Mouse (Mus musculus): ENCODE measurements around the gene Nol4l.

Gene Nol4l

DNA sequence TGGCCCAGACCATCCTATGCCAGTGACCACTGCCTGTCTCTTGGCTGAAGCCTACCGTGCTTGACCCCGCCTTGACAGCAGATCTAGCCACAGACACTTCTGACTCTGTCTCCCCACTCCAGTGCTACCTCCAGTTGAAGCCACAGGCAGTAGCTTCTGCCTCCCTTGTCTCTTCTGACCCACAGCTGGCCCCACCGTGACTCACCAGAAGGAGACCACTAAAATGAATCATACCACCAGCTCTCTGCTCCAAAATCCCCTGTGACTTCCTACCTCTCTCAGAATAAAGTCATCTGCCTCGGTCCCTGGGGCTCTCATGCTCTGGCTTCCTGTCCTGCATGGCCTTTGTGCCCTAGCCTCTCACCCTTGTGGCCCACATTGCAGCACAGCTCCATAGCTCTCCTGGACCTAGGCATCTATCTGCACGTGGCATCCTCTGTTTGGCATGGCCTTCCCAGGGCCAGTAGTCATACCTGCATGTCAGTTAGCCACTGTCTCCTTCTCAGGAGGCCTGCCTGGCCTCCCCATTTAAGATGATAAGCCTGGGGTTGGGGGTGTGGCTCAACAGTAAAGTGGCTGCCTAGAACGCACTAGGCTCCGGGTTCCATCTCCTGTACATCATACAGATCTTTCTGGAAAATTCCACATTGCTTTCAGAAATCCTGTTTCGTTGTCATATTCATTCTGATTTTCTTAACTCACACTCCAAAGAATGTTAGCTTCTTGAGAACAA, 13.3 kb upstream of the Nol4l start:
- no peak for DNase-seq

DNA sequence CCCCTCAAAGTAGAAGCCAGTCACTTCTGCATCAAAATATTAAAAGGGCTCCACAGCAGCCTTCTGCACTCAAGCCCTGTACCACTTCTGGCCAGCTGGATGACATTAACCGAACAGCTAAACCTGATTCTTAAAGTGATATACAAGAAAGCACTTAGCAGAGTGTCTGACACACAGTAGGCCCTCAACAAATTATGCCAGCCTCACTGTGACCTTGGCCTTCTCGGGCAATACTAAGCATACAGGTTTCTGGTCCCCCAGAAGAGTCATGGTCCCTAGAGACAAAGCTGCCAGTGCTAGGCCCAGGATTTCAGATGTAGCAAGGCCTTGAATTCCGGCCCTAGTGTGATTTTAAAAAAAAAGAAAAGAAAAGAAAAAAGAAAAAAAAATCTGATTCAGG, 9.1 kb upstream of the Nol4l start:
- no peak for DNase-seq

DNA sequence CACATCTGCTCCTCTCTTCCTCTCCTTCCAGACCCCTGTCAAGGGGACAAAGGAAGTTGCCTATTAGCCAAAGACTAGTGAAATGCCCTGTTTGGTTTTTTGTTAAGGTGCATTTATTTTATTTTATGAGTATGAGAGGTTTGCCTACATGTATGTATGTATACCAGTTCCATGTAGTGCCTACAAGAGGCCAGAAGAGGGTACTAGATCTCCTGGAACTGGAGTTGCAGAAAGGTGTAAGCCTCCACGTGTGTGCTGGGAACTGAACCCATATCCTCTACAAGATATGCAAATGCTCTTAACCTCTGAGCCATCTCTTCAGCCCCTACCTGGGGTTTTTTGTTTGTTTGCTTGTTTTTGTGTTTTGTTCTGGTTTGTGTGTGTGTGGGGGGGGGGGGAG, 4.2 kb upstream of the Nol4l start:
- DNase-seq: no peak

DNA sequence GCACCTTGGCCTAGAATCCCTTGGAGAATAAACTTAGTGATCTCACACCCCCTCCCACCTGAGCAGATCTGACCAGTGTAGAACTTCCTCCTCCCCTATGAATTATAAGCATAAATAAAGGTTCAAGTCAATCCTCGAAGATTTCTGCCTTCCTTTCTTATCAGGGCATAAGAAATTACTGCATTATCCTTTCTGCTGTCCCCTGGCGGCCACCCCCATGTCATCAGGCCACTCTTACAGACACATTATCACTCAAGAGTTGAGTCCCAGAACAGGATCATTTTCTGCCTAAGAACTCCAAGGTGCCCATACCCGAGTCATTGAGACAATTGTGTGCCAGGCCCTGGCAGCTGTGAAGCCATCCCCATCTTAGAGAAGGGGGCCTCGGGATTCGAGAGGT, 1.2 kb upstream of the Nol4l start:
- peak; percentile 49 for DNase-seq

DNA sequence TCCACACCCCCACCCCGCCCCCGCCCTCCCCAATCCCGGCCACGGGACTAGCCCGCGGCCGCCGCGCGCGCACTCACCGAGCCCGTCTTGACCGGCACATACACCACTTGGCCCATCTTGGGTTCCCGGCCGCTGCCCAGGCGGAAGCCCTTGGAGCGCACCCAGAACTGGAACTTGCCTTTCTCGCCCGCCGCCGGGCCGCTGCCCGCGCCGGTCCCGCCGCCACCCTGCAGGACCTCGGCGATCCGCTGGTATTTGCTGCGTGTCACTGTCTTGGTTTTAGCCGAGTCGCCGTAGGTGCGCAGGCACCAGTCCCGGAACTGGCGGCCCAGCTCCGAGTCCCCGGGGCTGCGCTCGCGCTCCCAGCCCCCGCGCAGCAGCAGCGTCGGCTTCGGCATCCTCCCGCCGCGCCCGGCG, 398 bp downstream of the Nol4l start:
- peak; percentile 64 for DNase-seq

DNA sequence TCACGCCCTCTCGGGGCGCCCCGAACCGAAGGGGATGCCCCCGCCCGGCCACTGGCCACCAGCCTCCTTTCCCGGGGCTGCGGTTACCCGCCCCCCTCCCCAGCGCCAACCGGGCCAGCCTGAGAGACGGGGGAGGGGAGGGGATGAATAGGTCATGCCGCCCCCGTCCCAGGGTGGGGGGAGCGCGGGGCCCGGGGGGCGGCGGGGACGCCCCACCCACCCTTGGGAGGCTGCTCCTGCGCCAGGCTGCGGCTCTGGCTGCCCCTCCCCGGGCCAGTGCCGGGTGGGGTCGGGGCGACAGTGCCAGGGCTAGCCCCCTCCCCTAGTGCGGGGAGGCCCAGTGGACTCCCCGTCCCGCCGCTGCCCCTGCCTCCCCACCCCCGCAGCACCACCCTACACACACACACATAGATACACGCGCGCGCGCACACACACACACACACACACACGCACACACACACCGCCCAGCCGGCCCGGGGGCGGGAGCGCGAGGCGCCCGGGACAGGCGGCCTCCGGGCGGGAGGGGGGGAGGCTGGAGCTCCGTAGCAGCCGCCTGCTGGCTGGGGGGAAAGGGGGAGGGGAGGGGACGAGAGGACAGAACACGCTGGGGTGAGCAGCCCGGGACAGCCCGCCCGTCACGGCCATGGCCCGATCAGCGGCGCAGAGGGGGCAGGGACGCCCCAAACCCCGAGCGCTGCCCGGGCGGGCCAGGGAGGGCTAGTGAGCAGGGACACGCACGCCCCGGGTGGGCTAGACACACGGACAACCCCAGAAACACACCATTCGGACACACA, 1.0 kb downstream of the Nol4l start:
- DNase-seq: peak; percentile 63

DNA sequence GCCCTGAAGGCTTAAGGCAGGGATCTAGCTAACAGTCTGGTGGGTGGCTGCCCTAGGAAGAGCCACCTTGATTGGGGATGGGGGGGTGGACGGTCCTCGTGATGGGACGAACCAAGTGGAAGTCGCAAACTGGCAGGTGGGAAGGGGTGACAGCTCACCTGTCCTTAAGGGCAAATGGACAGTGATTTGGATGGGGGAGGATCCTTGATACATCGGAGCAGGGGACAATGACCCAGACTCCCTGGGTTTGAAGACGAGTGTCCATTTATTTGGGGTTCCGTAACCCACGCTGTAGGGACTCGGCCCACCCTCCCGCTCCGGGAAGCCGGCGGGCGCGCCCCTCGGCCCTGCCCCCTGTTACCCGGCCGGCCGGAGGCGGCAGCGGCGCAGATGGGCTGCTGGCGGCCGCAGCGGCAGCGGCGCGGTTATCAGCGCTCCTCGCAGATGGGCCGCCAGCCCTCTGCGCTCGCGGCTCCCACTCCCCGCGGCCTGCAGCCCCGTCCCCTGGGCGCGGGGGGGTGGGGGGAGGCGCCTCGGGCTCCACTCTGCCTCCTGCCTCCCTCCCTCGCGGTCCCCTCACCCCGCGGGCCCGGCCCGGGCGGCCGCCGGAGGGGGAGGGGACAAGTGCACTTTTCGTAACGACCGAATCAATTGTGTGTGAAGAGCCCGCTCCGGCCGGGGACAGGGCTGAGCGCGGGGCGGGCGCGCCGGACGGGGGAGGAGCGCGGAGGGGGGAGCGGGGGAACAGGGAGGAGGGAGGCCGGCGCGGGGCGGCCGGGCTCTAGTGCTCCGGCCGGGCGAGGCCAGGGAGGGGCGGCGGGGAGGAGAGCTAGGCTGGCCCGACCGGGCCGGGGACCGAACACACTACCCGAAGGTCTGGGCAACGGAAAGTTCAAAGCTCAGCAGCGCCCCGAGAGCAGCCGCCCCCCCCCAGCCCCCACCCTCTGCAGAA, 1.9 kb downstream of the Nol4l start:
- DNase-seq: peak; percentile 66

DNA sequence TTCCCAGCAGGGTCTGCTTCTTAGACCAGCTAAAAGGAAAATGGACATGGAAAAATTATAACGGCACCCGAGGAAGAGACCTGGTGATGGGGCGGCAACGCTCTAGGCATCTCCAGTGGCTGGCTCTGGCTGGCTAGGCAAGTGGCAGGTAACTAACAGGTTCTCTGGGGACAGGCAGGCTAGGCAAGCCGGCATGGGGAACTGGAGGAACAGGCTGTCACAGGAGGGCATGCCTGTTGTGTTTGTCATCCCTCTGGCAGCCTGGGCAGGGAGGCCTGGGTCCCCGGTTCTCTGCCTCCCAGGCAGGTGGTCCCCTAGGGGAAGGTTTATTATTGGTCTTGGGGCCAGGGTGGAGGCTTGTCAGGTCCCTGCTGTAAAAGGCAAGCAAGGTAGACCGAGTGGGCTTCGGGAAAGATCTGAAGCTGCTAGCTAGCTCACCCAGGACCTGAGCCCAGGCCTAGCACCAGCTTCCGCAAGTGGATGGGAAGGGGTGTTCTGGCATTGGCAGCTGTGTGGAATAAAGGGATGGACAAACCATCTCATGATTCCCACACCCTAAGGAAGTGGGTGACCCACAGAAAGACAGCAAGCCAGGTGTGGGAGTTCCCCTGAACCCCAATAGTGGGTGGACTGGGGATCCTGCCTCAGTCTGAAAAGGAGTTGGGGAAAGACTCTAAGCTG, 2.8 kb downstream of the Nol4l start:
- DNase-seq: no peak

DNA sequence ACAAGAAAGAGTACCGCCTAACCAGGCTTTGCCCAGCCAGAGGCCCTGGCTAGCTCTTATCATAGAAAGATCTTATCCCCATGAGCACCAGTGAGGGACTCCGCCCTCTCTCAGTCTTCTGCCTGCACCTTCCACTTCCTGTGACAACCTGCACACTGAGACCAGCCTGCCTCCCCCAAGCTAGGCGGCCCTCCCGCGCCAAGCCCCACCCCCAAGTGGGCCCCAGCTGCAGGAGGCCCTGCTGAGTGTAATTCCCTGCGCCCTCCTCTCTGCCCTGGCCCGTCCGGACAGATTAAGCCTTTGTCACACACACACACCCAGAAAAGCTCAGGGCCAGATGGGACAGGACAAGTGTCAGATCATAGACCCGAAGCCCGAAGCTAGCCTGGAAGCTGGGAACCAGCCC, 3.9 kb downstream of the Nol4l start:
- peak; percentile 44 for DNase-seq

DNA sequence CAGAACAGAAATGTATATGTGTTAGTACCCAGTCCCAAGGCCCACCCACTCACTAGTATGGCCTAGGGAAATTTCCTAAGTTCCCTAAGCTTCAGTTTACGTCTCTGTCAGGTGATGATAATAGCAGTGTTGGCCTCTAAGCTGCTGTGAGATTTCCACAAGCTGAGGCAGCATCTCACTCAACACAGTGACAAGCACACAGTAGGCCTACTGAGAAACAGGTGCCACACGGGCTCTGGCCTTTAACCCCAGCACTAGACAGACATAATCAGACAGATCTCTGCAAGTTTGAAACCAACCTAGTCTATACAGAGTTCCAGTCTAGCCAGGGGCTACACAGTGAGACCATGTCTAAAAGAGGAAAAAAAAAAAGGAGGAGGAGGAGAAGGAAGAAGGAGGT, 5.0 kb downstream of the Nol4l start:
- DNase-seq: no peak

DNA sequence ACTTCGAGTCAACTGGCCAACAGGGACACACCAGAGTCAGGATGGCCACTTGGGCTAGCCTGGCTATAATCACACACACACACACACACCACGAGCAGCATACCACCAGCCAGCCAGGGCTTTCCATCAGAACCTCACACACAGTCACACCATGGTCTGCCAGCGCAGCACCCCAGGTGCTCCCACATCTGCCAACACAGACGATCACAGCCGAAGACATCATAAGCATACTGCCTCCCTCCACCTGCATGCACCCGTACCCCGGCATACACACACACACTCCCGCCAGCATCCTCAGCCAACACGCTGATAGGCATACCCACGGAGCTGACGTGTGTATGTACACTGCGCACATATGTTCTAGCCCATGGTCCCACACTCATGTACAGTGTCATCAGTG, 6.1 kb downstream of the Nol4l start:
- no peak for DNase-seq

DNA sequence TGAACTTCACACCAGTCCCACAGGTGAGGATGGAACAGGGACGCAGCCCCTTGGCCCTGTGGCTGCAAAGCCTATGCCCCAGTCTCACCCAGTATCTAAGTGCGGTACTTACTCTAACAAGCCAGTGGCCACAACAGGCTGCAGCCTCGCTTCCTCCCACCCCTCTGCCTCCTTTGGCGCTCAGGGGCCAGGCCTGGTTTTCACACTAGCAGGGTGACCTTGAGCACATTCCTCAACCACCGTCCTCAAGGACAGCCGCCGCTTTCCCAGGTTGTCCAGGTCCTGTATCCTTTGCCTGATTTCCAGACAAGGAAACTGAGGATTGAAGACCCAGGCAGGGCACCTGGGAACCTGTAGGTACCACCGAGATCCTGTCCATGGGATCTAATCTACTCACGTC, 6.6 kb downstream of the Nol4l start:
- no peak for DNase-seq

DNA sequence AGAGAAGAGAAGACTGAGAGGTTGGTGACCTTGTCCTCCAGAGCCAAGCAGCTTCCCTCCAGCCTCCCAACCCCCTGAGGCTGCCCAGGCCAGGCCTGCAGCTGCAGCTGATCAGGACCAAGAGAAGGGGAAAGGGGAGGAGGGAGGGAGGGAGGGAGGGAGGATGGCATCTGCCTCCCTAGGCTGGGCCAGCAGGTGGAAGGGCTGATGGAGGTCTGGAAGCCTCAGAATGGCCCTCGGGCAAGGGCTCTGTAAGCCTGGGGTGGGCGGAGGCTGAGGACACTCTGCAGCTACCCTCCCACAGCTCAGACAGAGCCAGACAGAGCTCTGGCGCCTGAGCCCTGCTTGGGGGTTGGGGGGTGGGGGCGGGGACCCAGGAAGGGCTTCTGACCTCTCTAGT, 7.5 kb downstream of the Nol4l start:
- DNase-seq: no peak

DNA sequence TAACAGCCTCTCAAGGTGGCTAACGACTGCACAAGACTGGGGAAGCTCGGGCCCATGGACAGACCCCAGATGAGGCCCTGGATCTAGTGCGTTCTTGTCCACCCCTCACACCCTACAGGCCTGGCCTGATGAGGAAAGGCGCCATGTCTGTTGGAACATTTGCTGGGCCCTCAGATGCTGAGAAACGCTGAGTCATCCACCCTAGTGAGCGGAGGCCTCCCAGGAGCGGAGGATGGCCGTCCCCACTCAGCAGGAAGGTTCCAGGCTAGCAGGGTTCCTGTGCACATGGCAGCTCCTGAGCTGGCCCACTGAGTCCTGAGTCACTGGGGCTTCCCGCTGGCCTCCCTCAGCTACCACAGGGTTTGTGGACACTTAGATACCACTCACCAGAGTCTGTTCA, 9.7 kb downstream of the Nol4l start:
- no peak for DNase-seq

DNA sequence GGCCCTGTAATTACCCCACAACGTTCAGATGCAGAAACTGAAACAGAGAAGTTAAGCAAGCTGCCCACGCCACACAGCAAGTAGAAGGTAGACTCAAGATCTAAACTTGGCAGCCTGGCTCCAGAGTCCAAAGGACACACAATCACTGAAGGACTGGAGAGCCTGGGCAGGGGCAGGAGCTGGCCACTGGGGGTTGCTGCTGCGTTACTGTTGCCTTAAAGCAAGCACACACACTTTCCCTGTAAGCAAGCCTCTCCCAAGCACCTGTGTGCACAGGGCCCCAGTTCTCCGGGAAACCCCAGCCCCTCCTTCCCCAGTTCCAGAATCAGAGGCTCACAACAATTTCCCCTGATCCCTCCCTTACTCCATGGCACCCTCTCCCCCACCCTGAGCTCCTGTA, 12.8 kb downstream of the Nol4l start:
- peak; percentile 49 for DNase-seq

DNA sequence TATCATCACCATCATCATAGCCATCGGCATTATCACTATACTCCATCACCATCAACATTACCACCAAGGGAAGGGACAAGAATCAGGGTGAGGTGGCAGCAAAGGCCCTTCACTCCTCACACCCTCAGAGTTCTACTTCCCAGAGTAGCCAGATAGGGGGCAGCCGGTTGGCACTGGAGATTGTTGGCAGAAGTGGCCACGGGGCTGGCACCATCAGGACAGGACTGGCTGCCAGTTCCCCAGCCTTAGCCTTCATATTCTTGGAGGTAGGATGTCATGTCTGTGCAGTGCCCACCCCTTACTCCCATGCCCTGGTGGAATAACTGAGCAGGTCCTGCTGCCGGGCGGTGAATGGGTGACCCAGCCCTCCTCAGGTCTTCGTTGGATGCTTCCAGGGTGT, 14.2 kb downstream of the Nol4l start:
- DNase-seq: peak; percentile 76

DNA sequence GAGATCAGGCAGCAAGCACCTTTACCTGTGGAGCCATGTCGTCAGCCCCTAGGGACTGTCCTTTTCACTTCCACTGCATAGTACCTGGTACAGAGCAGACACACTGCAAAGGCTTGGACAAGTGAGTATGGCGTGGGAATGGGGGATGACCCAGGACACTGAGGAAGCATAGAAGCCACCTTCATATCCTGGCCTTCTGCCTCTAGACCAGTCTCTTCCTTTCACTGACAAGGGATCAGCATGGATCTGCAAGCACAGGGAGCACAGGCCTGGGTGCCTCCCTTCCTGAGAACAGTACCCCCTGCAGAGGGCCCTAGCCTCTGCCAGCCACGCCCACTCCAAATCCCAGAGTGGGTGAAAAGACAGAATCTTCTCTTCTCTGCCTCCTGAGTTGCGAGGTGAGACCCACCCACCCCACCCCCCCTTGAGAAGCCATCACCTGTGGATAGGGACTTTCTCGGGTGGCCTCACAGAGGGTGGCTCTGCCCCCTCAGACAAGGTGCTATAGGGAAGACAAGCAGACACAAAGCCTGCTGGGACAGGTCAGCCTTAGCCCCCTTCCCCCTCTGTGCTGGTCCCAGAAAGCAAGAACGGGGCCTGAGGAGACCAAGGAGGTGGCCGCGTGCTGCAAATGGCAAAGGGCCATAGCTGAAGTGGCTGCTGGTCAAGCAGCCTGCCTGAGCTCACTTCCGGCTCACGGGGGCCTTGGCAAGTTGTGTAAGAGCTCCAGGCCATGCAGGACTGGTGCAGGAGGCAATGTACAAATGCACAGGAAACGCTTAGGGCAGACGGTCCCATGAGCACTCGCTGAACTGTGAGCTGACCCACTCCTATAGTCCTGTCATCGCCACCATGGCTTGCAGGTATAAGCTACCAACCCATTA, 15.0 kb downstream of the Nol4l start:
- DNase-seq: peak; percentile 63

DNA sequence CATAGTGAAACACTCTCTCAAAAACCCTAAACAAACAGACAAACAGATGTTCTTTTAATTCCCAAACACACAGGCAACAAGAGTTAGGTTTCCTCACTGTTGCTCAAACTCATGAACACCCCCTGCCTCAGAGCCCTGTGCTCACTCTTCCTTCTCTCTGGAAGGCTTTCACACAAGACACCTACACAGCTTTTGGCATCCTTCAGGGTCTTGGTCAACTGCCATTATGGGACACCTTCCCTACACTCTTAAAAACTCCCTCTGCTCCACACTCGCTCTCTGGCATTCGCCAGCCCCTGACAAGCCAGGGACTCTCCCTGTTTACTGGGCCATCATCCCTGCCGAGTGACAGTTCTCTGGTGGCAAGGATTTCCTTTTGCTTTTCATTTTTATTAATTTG, 15.8 kb downstream of the Nol4l start:
- peak; percentile 52 for DNase-seq

DNA sequence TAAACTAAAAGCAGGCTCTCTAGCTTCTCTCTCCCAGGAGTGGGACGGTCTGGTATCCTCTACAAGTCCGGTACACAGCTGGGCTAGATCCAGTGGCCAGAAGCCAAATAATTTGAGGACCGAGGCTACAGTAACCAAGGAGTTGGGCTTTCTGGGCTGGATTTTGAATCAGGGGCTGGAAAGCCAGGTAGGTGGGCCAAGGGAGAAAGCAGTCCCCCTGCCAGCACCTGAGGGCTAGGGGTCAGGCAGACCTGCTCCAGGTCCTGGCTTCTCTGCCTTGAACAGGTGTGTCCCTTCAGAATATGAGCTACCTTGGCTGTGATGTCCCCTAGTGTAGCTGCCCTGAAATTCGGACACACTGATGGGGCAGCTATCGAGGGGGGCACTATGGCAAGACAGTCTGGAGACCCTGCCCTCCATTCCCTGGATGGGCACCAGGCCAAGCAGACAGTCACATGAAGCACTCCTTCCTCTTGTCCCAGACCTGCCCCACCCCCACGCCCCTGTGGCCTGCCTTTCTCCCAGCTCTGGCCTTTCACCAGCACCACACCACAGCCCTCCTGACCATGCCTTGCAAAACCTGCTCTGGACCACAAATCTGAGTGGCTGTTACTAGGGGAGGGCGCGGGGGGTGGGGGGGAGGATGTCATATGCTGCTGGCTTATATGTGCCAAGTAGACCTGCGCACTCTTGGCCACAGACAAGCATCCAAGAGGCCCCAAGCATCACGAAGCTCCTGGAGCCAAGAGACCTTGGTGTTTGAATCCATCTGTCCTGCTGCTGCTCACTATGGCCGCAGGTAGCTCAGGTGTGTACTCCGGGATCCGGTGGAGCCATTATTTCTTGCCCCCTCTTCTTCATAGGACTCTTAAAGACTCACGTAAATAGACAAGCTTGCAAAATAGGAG, 17.1 kb downstream of the Nol4l start:
- DNase-seq: peak; percentile 75

DNA sequence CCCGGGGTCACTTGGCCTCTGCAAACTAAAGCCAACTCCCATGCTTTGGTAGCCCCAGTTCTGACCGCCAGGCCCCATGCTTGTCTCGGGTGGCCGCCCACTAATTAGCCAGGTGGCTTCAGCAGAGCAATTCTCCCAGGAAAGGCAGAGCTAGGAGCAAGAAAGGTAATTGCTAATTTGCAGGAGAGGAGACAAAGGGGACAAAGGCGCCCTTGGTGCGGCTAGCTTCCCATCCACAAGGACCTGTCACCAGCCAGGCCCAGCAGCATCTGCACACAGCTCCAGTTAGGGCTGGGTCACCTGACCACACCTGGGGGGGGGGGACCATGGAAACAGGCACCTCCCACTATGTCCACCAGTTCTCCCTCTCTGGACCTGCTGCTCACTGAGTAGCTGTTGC, 18.2 kb downstream of the Nol4l start:
- DNase-seq: peak; percentile 52

DNA sequence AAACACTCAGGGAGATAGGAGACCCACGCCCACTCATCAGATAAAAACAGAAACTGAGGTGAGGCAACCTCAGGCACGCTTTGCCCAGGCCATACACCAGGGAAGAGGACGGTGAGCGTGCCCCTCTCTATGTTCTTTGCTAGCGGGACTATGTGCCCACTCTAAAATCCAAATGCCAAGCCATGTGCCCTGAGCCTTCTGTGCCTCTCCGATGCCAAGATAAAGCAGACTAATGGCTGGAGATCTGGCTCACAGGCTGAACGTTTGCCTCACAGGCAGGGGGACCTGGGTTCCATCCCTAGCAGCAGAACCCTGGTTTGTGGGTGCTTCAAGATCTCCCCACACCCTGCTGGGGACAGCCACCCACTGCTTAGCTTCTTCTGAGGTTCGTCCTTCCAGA, 19.6 kb downstream of the Nol4l start:
- DNase-seq: peak; percentile 75
